Mouse (Mus musculus) myocyte (in vitro differentiated cells): ENCODE measurements around the gene Banp. TPM values are rescaled to one million over a fixed set of nuclear protein-coding genes. Genes with fewer than 3 reads are reported as not detected.

Experiments
- H3K27me3 ChIP-seq: one replicate; pipeline ENCODE4 v1.6.1; 2011; ENCODE audit not compliant: control insufficient read depth, insufficient read depth, insufficient read length
- H3K36me3 ChIP-seq: one replicate; pipeline ENCODE4 v1.6.1; 2011; ENCODE audit not compliant: control insufficient read depth, insufficient read depth
- H3K4me2 ChIP-seq: one replicate; pipeline ENCODE4 v1.6.1; 2011; ENCODE audit warnings: low read depth, control low read depth
- H3K4me3 ChIP-seq: one replicate; pipeline ENCODE4 v1.5.1; 2011; ENCODE audit warnings: mild to moderate bottlenecking, control low read depth, moderate library complexity
- H3K79me2 ChIP-seq: one replicate; pipeline ENCODE4 v1.6.1; 2011; ENCODE audit not compliant: control insufficient read depth, insufficient read depth
- H3ac ChIP-seq: one replicate; pipeline ENCODE4 v1.6.1; 2011; ENCODE audit not compliant: control insufficient read depth, insufficient read length
- CEBPB ChIP-seq: IDR thresholded peaks from 2 replicates; pipeline ENCODE4 v1.6.1; 2011; ENCODE audit warnings: mild to moderate bottlenecking, moderate library complexity; ENCODE audit not compliant: poor library complexity, insufficient read depth, severe bottlenecking
- E2F4 ChIP-seq: IDR thresholded peaks from one replicate; pipeline ENCODE4 v1.6.1; 2011; ENCODE audit warnings: mild to moderate bottlenecking, control low read depth, moderate library complexity; ENCODE audit not compliant: insufficient read depth
- MAX ChIP-seq: IDR thresholded peaks from one replicate; pipeline ENCODE4 v1.6.1; 2011; ENCODE audit warnings: low read depth, mild to moderate bottlenecking, control low read depth
- MYOD1 ChIP-seq, 3 experiments: IDR thresholded peaks; one replicate each; pipeline ENCODE4 v1.6.1; 2011; ENCODE audit warnings: control low read depth in 2 of 3, low read depth in 2 of 3, mild to moderate bottlenecking in 2 of 3, moderate library complexity in 1 of 3; ENCODE audit not compliant: insufficient read length in 2 of 3, control insufficient read depth in 1 of 3
- MYOG ChIP-seq, 3 experiments: IDR thresholded peaks; one replicate each; pipeline ENCODE4 v1.6.1; 2011; ENCODE audit warnings: control low read depth in 2 of 3, low read depth in 2 of 3, mild to moderate bottlenecking in 2 of 3; ENCODE audit not compliant: insufficient read length in 2 of 3, control insufficient read depth in 1 of 3, insufficient read depth in 1 of 3
- POLR2A ChIP-seq: IDR thresholded peaks from one replicate; pipeline ENCODE4 v1.6.1; 2011; ENCODE audit warnings: low read depth, mild to moderate bottlenecking, control low read depth, moderate library complexity; ENCODE audit not compliant: insufficient read length
- POLR2AphosphoS2 ChIP-seq: IDR thresholded peaks from one replicate; pipeline ENCODE4 v1.6.1; 2011; ENCODE audit warnings: low read depth, control low read depth; ENCODE audit not compliant: insufficient read length
- REST ChIP-seq: IDR thresholded peaks from one replicate; pipeline ENCODE4 v1.6.1; 2011; ENCODE audit warnings: mild to moderate bottlenecking, control low read depth, moderate library complexity; ENCODE audit not compliant: insufficient read depth, insufficient read length
- SRF ChIP-seq: IDR thresholded peaks from one replicate; pipeline ENCODE4 v1.6.1; 2011; ENCODE audit warnings: low read depth; ENCODE audit not compliant: control insufficient read depth, insufficient read length
- TCF12 ChIP-seq: IDR thresholded peaks from one replicate; pipeline ENCODE4 v1.6.1; 2011; ENCODE audit warnings: mild to moderate bottlenecking, control low read depth; ENCODE audit not compliant: poor library complexity, insufficient read depth, severe bottlenecking
- TCF3 ChIP-seq: IDR thresholded peaks from one replicate; pipeline ENCODE4 v1.6.1; 2011; ENCODE audit warnings: low read depth, control low read depth; ENCODE audit not compliant: insufficient read length
- USF1 ChIP-seq: IDR thresholded peaks from one replicate; pipeline ENCODE4 v1.6.1; 2011; ENCODE audit warnings: low read depth, mild to moderate bottlenecking, control low read depth, moderate library complexity
- polyA plus RNA-seq: library from polyadenylated mRNA; unstranded; fragments of >200 nt; fragmentation: generic; extraction: Trizol; gene quantifications from one replicate; pipeline ENCODE4 v1.2.1, GENCODE M21; 2012; ENCODE audit warnings: missing spikeins

Gene Banp
- polyA plus RNA-seq, 1 experiment, result 30.3 TPM

GRCm38 (mm10) chr8:121936391-121936790, 13.2 kb upstream of the Banp start:
- no peak overlapping the region for H3K4me2 ChIP-seq

DNA sequence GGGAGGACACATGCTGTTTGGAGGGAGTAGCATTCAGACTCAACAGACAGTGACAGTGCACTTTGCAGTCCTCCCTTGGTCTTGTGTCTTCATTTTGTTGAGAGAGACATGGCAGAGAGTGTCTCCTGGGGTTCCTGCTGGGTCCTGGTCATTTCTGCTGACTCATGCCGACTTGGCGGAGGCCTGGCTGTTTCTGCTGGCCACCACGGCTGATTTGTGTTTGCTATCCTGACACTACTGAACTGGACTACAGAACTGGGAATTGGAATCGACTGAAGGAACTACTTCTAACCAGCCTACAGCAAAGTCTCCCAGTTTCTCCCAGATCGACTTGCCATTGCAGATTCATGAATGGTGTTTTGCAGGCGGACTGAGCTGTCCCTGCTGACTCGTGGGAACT, 10.8 kb upstream of the Banp start:
- Histone ChIP-seq H3ac (no peak overlapping the region), H3K4me3 (no peak overlapping the region), H3K27me3 (no peaks in the 10 kb centered on the region), H3K36me3 (no peaks in the 10 kb centered on the region), H3K4me2 (no peak overlapping the region), H3K79me2 (no peaks in the 10 kb centered on the region)
- TF ChIP-seq TCF3, result no peak
- TF ChIP-seq MAX, result no peak
- no peak for TF ChIP-seq MYOG (IDR thresholded peaks at IDR 0.05; ENCODE audit: control insufficient read depth in 1 of 3, insufficient read depth in 1 of 3, insufficient read length in 2 of 3, low read depth in 2 of 3)
- no peak for TF ChIP-seq SRF
- TF ChIP-seq TCF12, result no peak
- TF ChIP-seq POLR2A, result no peak
- no peak for TF ChIP-seq REST
- TF ChIP-seq CEBPB, result no peak
- TF ChIP-seq E2F4, result no peak

More at GRCm38 (mm10) chr8:121936391-121936790, 13.2 kb upstream of the Banp start:
- Histone ChIP-seq H3ac (no peak overlapping the region), H3K27me3 (no peaks in the 10 kb centered on the region), H3K79me2 (no peaks in the 10 kb centered on the region), H3K36me3 (no peaks in the 10 kb centered on the region), H3K4me3 (no peak overlapping the region)
- TF ChIP-seq TCF3 (no peak), REST (no peak), MYOG (IDR thresholded peaks at IDR 0.05; ENCODE audit: control insufficient read depth in 1 of 3, insufficient read depth in 1 of 3, insufficient read length in 2 of 3, low read depth in 2 of 3) (no peak), TCF12 (no peak), USF1 (no peak), MYOD1 (IDR thresholded peaks at IDR 0.05; ENCODE audit: control insufficient read depth in 1 of 3, insufficient read length in 2 of 3, low read depth in 2 of 3) (no peak), POLR2A (no peak), MAX (no peak), SRF (no peak), POLR2AphosphoS2 (no peak), E2F4 (no peak), CEBPB (no peak)

DNA sequence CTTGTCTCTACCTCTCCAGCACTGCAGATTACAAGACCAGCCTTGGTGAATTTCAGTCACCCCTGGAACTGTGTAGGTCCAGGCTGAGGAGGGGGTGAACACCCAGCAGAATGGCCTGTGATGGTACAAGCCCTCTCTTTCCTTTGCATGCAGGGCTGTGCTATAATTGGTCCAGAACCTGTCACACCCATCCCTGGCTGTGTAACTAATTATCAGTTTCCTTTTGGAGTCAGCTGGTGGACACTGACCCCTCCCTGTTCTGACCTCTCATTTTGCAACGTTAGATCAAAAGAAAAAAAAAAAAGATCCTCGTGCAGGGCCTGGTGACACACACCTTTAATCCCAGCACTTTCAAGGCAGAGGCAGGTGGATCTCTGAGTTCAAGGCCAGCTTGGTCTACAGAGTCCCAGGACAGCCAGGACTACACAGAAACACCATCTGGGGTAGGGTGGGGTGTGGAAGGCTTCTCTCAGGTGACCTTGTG, 6.5 kb upstream of the Banp start:
- TF ChIP-seq E2F4 (no peak), TCF3 (no peak), REST (no peak), MYOG (IDR thresholded peaks at IDR 0.05; ENCODE audit: control insufficient read depth in 1 of 3, insufficient read depth in 1 of 3, insufficient read length in 2 of 3, low read depth in 2 of 3) (no peak), MYOD1 (IDR thresholded peaks at IDR 0.05; ENCODE audit: control insufficient read depth in 1 of 3, insufficient read length in 2 of 3, low read depth in 2 of 3) (no peak), SRF (no peak), POLR2A (no peak), USF1 (no peak), POLR2AphosphoS2 (no peak), TCF12 (no peak), CEBPB (no peak), MAX (no peak)
- no peaks in the 10 kb centered on the region for H3K36me3 ChIP-seq
- H3K4me3 ChIP-seq, result no peak overlapping the region
- H3ac ChIP-seq, result no peak overlapping the region
- H3K79me2 ChIP-seq, result no peaks in the 10 kb centered on the region
- H3K27me3 ChIP-seq, result no peaks in the 10 kb centered on the region
- no peak overlapping the region for H3K4me2 ChIP-seq

DNA sequence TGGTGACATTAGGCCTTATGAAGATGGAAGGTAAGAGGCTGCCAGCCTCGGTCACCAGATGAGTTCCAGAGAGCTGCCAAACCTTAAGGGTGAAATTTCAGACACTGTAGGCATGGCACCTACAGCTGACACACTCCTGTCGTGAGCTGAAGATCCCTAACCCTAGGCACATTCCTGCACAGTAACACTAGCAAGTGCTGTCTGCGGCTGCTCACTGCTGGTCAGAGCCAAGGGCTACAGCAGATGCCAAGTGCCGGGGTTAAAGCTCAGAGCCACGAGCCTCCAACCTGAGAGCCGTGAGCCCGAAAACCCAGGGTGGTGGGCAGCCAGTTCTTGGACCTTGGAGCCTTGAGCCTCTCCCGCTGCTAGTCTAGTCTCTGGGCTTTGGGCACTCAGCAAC, 5.8 kb upstream of the Banp start:
- H3K27me3 ChIP-seq, result no peaks in the 10 kb centered on the region

More for the DNA sequence above, 5.8 kb upstream of the Banp start:
- no peaks in the 10 kb centered on the region for H3K79me2 ChIP-seq
- no peaks in the 10 kb centered on the region for H3K36me3 ChIP-seq
- TF ChIP-seq MYOD1 (IDR thresholded peaks at IDR 0.05; ENCODE audit: control insufficient read depth in 1 of 3, insufficient read length in 2 of 3, low read depth in 2 of 3) (no peak), POLR2A (no peak), REST (no peak), E2F4 (no peak), MAX (no peak), TCF3 (no peak), POLR2AphosphoS2 (no peak), USF1 (no peak), MYOG (IDR thresholded peaks at IDR 0.05; ENCODE audit: control insufficient read depth in 1 of 3, insufficient read depth in 1 of 3, insufficient read length in 2 of 3, low read depth in 2 of 3) (no peak), SRF (no peak), TCF12 (no peak), CEBPB (no peak)
- H3K4me2 ChIP-seq, result no peak overlapping the region
- no peak overlapping the region for H3ac ChIP-seq
- H3K4me3 ChIP-seq, result no peak overlapping the region
